Mouse (Mus musculus): Measurements from ENCODE around the gene Clca3b.
"Not testable (repeated sequence)": the region's sequence is repeated elsewhere in the genome, so short reads cannot be mapped to it uniquely, and the experiment has no call there.

Gene Clca3b

GRCm38 (mm10) chr3:144849014-144849556 is at the start of gene Clca3b:
Gene Clca3b, minus strand, starts transcription at chr3:144849357.
- DNase-seq: not testable (repeated sequence)

DNA sequence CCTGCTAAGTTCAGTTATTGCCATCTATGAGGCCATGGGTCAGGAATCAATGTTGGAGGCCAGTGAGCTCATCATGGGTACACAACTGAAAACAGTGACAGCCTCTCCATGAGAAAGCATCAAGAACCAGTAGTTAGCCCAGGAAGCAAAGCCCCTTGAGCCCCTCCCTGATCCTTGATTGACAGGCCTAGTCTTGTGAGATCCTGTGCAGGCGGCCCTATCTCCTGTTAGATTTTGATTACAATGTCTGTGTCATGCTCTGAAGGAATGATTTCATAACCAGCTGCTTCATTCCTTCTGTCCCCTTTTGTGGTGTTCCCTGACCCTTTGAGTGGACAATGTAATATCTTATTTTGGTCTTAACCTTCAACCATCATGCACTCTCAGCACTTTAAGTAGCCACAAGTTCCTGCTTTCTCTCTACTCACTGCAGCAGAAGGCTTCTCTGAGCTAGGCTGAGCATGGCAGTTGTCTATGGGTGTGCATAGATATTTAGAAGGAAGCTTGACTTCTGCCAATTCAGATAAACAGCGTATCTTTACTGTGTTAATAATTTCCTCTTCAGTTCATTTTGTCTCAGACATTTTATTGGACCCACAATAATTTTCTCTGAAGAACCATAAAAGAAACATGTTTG is 48.0 kb upstream of the Clca3b start:
- DNase-seq: no peak

GRCm38 (mm10) chr3:144890246-144890758 is 41.1 kb upstream of the Clca3b start:
- DNase-seq: no peak

DNA sequence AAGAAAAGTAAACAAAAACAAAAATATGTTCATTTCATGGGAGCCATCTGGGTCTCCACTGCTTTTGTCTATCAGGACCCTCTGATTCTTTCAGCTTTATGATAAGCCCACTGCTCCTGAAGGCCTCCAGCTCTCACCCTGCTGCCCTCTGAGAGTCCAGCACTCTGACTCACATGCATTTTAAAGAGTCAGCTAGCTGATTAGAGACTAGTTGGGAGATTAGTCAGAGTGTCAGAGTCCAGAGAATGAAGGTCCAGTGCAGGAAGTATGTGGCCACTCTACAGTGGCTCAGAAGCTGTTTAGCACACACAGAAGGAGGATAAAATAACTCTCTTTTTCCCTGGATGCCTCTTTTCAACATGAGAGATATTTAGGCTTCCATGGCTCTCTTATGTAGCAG is 37.8 kb upstream of the Clca3b start:
- DNase-seq: no peak

- DNase-seq: not testable (repeated sequence)
These were observed 22.9 kb upstream of the Clca3b start for GRCm38 (mm10) chr3:144872012-144872411.

DNA sequence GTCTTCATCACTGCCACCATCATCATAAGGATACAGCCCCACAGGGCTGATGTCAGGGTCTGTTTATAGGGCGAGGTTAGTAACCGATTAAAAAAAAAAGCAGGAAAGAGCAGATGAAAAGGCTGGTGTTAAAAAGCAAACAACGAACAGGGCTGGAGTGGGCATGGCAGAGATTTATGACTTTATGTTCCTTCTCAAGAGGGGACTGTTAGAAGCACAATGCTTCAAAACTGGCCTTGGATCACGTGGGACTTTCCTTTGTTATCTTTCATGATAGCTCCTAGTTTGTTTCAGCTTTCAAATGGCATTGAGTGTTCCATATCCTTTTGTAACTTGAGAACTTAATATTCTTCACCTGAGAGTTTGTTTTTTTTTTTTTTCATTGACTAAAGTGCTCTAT is 427 bp upstream of the Clca3b start:
- no peak for DNase-seq

- DNase-seq: no peak
These were observed 21.9 kb downstream of the Clca3b start for GRCm38 (mm10) chr3:144827257-144827656.

DNA sequence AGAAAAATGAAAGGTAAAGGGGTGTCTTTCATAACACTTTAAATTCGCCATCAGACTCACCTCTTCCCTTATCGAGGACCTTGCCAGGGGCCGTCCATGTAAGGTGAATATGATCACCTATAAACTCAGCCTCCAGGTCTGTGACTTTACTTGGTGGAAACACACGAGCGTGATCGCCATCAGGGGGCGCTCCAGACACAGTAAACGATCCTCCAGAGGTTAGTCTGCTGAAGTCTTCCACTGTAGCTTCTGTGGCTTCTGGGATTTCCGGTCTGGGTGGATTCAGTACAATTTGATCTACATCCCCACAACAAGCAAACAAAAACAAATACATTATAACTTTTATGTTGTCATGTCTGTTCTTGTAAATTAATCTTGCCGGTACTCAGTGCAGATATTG is 24.0 kb downstream of the Clca3b start:
- DNase-seq: peak; percentile 81

- DNase-seq: no peak
These were observed 25.8 kb downstream of the Clca3b start for GRCm38 (mm10) chr3:144823331-144823730.

DNA sequence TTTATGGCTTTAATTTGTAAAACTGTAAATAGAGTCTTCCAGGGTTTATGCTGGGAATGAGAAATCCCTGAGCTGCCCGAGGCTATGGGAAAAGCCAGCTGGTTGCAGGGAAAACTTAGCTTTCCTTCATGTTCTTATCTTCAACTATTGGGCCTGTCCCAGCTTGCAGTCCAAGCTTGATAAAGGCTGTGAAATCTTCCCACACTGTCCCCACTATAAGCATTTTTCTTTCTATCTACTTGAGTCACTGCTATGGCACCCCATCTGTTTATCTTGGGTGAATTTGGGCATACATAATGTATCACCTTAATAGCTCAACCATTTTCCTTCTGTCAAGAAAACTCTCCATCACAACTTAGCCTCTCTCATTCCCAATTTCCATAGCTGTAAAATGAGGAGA is 28.5 kb downstream of the Clca3b start:
- no peak for DNase-seq

DNA sequence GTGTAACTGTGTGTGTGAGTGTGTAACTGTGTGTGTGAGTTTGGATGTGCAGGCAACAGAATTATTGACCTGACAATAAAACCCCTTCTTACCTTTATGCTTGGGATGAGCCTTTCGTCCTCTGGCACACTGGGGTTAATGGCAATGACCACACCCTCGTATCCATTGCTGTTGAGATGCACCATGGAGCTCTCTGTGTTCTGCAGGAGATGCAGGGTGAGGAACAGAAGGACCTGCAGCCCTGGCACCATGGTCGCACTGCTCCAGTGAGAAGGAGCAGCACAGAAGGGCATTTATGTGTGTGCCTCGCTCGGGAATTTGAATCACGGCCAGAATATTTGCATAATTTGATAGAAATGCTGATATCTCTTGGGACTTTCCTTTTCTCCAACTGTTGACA is 29.9 kb downstream of the Clca3b start, which contains the start of gene Clca3a2:
Gene Clca3a2, minus strand, starts transcription at position 276 of the 400 bp plus-strand sequence.
- DNase-seq: not testable (repeated sequence)

GRCm38 (mm10) chr3:144813336-144813735 is 35.8 kb downstream of the Clca3b start:
- DNase-seq: not testable (repeated sequence)

GRCm38 (mm10) chr3:144811821-144812220 is 37.3 kb downstream of the Clca3b start:
- DNase-seq: no peak

- not testable (repeated sequence) for DNase-seq
These were observed 40.8 kb downstream of the Clca3b start for GRCm38 (mm10) chr3:144808153-144808925.

DNA sequence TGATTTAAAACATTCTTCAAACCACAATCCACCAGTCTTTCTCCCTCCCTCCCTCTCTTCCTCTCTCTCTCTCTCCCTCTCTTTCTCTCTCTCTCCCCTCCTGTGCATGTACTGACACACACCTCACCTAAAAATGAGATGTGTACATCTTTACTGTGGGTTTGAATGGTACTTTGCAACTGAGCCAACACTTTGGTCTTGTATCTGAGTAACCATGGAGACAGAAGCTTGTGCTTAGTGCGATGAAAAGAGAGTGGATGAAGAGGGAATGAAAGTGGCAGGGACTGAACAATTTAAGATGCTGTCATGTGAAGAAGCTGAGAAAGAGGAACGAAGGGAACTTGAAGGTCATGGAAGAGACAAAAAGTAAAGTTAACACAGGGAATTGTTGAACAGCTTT is 42.5 kb downstream of the Clca3b start:
- DNase-seq: not testable (repeated sequence)

DNA sequence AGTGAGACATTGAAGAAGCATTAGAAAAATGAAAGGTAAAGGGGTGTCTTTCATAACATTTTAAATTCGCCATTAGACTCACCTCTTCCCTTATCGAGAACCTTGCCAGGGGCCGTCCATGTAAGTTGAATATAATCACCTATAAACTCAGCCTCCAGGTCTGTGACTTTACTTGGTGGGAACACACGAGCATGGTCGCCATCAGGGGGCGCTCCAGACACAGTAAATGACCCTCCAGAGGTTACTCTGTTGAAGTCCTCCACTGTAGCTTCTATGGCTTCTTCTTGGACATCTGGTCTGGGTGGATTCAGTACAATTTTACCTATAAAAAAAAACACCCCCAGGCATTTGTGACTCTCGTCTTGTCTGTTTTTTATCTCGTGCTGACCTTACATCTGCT is 47.3 kb downstream of the Clca3b start:
- no peak for DNase-seq

DNA sequence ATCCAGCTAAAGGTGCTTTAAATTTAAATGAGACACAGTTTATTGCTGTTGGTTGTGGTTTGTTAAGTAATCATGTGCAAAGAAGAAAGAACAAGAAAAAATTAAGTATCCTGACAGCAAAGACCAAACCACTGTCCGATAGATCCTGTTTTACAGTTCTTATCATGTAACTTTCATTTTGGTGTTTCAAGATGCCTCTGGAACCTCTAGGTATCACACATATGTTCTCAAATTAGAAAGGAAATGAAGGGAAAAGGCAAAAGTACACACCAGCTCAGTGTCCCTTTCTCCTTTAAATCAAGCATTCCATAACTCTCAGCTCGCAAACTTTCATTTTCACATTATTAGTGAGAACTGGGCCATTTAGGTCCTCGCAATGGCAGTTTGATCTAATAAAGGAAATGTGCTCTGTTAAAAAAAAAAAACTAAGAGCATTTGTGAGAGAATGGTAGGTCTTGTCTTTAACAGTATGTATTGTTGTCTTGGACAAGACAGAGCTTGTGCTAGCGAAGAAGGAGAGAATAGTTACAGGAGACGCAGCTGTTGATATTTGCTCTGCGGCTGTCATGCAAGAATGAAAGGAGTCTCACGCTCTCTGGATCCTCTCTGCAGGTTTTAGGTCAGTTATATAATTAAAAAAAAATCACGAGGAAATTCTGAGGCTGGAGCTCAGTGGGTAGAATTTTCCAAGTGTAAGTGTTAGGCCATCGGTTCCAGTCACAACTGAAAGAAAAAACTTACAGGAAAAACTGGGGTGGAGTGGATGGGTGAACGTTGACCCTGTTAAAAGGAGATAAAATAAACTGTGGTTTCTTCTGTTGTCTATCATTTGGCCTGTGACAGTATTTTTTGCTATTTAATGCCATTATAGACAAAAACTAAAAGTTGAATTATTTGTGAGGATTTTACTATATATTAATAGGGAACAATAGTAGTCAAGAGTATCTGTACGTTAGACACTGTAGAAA is 63.7 kb downstream of the Clca3b start:
- DNase-seq: no peak

All from right cerebral cortex, adult 18-20 months (tissue).